Mouse (Mus musculus) hindbrain, embryonic 10.5 days (tissue): ENCODE results near the gene Gtf3c1. TPM values are rescaled to one million over a fixed set of nuclear protein-coding genes. Genes with fewer than 3 reads are reported as not detected.
"Not testable (repeated sequence)": the region's sequence is repeated elsewhere in the genome, so short reads cannot be mapped to it uniquely, and the experiment has no call there.

Source experiments
- DNase-seq: peaks from one replicate; pipeline ENCODE4 v3.0.0-alpha.2; 2017; ENCODE audit warnings: low spot score
- H3K27ac ChIP-seq: fragments of 300-500 bp; sonication (generic); 2 replicates; pipeline ENCODE4 v1.5.1; 2016; ENCODE audit warnings: mild to moderate bottlenecking, moderate library complexity
- H3K27me3 ChIP-seq: fragments of 300-500 bp; sonication (generic); 2 replicates; pipeline ENCODE4 v1.6.1; 2016; ENCODE audit warnings: mild to moderate bottlenecking; ENCODE audit not compliant: poor library complexity, insufficient read depth, severe bottlenecking
- H3K36me3 ChIP-seq: fragments of 300-500 bp; sonication (generic); 2 replicates; pipeline ENCODE4 v1.6.1; 2016; ENCODE audit warnings: mild to moderate bottlenecking, moderate library complexity
- H3K4me1 ChIP-seq: fragments of 300-500 bp; sonication (generic); replicated peaks from 2 replicates; pipeline ENCODE4 v1.6.1; 2016; ENCODE audit warnings: mild to moderate bottlenecking
- H3K4me3 ChIP-seq: fragments of 300-500 bp; sonication (generic); 2 replicates; pipeline ENCODE4 v1.5.1; 2016; ENCODE audit warnings: mild to moderate bottlenecking, moderate library complexity
- H3K9me3 ChIP-seq: fragments of 300-500 bp; sonication (generic); 2 replicates; pipeline ENCODE4 v1.6.1; 2016; ENCODE audit warnings: mild to moderate bottlenecking, moderate library complexity
- WGBS: fragments of 180-500 bp; shearing (Covaris S2); methylation state at CpG from one replicate; pipeline ENCODE4 v1.1.7; 2016; 5-methylcytosine and 5-hydroxymethylcytosine counted together
- polyA plus RNA-seq: library from polyadenylated mRNA; unstranded; fragments of >200 nt; fragmentation: Nextera tagmentation; extraction: Ambion mirVana; gene quantifications from 2 replicates; pipeline ENCODE4 v1.2.1, GENCODE M21; 2016

Gene Gtf3c1
- polyA plus RNA-seq, 1 experiment from 2014 or later, result 44.0 TPM

DNA sequence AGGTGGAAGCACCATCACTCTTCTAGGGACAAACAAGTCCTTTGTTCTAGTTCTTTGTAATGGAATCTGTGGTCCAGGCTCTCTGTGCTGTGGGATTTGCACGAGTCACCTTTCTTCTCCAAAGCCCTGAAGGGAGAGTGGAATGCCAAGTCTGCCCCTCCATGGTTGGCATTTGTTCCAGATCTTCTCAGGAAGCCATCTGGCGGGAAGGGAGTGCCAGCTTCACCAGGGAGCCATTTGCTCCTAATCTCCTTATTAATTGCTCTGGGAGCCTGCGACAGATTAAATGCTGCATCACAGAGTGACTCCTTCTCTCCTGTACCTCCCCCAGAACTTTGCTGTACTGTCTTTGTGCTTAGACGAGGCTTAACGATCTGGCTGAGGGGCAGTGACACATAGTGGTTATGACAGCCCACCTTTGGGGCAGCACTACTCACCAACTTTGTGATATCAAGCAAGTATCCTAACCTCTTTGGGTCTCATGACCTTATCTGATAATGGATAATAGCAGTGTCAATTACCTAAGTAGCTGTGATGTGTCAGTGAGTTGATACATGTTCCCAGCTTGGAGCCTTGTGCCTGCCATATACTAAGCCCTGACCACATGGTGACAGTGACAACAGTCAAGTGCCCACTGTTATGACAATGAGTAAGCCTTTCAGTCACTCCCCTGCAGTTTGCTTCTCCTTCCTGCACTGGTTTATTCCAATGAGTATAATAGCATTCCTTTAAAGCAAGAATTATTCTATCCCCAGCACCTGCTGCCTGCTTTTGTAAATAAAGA is 15.8 kb upstream of the Gtf3c1 start:
- H3K27ac ChIP-seq, result no peak overlapping the region
- 65% methylated on average over 5 of the region's 5 CpGs for WGBS

DNA sequence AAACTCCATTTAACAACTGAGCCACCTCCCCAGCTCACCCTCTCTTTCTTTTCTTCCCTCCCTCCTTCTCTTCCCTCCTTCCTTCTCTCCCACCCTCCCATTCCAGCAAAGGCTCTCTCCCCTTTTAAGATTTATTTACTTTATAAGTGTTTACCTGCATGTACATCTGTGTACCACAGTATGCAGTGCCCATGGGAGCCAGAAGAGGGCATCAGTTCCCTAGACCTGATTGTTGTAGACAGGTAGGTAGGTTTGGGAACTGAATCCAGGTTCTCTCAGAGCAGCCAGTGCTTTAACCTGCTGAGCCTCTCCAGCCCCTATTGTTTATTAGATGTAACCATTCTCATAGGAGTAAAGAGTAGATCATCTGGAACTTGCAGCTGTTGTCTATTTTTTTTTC is 14.5 kb upstream of the Gtf3c1 start:
- Histone ChIP-seq H3K9me3 (no peaks in the 10 kb centered on the region), H3K4me1 (no peaks in the 10 kb centered on the region), H3K27ac (no peak overlapping the region), H3K27me3 (no peaks in the 10 kb centered on the region), H3K36me3 (no peaks in the 10 kb centered on the region), H3K4me3 (no peak overlapping the region)
- DNase-seq, result no peak

More for the DNA sequence above, 15.8 kb upstream of the Gtf3c1 start:
- Histone ChIP-seq H3K4me3 (no peak overlapping the region), H3K4me1 (no peaks in the 10 kb centered on the region), H3K27me3 (no peaks in the 10 kb centered on the region), H3K36me3 (no peaks in the 10 kb centered on the region), H3K9me3 (no peaks in the 10 kb centered on the region)
- DNase-seq, result no peak

- no peaks in the 10 kb centered on the region for H3K36me3 ChIP-seq
- no peaks in the 10 kb centered on the region for H3K9me3 ChIP-seq
- H3K4me1 ChIP-seq, result peaks cover 4% of the 10 kb centered on the region; the same call in 1 of the 2 replicates
- no peak for DNase-seq
- H3K27me3 ChIP-seq, result no peaks in the 10 kb centered on the region
- H3K27ac ChIP-seq, result no peak overlapping the region
- 86% methylated on average over 4 of the region's 4 CpGs for WGBS
- no peak overlapping the region for H3K4me3 ChIP-seq
These were observed 13.5 kb upstream of the Gtf3c1 start for GRCm38 (mm10) chr7:125721033-125721432.

DNA sequence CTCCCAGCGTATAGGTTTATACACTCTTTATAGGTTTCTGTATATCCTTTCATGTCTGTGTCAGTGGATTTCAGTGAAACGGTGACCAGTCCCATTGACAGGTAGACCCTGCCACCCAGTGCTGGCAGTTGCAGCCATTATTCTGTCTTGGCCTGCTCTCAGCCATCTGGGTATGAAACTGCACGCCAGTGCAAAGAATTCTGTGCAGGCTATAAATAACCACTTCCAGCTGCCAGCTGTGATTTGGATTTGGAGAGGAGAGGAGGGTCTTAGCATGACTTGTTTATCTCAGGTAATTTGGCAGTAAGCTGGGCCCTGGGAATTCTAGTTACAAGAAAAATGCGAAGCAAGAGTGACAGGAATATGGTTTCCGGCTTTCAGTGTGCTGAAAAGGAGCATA is 12.8 kb upstream of the Gtf3c1 start:
- Histone ChIP-seq H3K27ac (no peak overlapping the region), H3K4me1 (peaks cover 4% of the 10 kb centered on the region; the same call in 1 of the 2 replicates), H3K4me3 (no peak overlapping the region), H3K27me3 (no peaks in the 10 kb centered on the region), H3K36me3 (peaks cover 2% of the 10 kb centered on the region; the same call in 1 of the 2 replicates), H3K9me3 (no peaks in the 10 kb centered on the region)
- DNase-seq, result no peak
- 84% methylated on average over 5 of the region's 5 CpGs for WGBS

GRCm38 (mm10) chr7:125717612-125718011 is 10.0 kb upstream of the Gtf3c1 start:
- H3K4me3 ChIP-seq, result no peak overlapping the region
- H3K27me3 ChIP-seq, result no peaks in the 10 kb centered on the region
- H3K27ac ChIP-seq, result no peak overlapping the region
- H3K4me1 ChIP-seq, result peaks cover 4% of the 10 kb centered on the region; the same call in 1 of the 2 replicates
- no peaks in the 10 kb centered on the region for H3K9me3 ChIP-seq
- no peak for DNase-seq
- H3K36me3 ChIP-seq, result peaks cover 3% of the 10 kb centered on the region; the same call in 1 of the 2 replicates

- Histone ChIP-seq H3K4me1 (peaks cover 4% of the 10 kb centered on the region; the same call in 1 of the 2 replicates), H3K27ac (no peak overlapping the region), H3K9me3 (no peaks in the 10 kb centered on the region), H3K36me3 (peaks cover 7% of the 10 kb centered on the region), H3K4me3 (no peak overlapping the region), H3K27me3 (no peaks in the 10 kb centered on the region)
- DNase-seq, result no peak
- WGBS, result 68% methylated on average over 2 of the region's 2 CpGs
These were observed 9.1 kb upstream of the Gtf3c1 start for GRCm38 (mm10) chr7:125716724-125717123.

DNA sequence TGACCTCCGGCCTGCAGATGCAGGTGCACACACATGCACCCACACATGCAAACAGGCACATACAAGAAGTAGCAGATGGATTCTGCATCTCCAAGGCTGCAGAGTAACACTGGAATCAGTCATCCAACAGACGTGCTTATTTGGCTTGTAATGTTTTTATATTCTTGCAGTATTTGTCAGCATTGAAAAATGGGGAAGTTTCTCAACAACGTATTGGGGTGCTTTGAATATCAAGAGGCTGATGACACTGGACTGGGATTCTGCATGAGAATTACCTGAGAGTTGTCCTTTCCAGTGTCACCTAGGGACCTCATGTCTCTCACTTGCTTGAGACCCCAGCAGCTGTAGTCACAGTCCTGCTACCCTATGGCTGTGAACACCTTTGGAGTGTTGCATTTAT is 7.2 kb upstream of the Gtf3c1 start:
- WGBS, result 93% methylated on average over 3 of the region's 3 CpGs
- peaks cover 13% of the 10 kb centered on the region for H3K36me3 ChIP-seq
- H3K4me1 ChIP-seq, result peaks cover 4% of the 10 kb centered on the region; the same call in 1 of the 2 replicates
- no peak overlapping the region for H3K27ac ChIP-seq
- H3K27me3 ChIP-seq, result no peaks in the 10 kb centered on the region
- H3K9me3 ChIP-seq, result no peaks in the 10 kb centered on the region
- DNase-seq, result no peak
- no peak overlapping the region for H3K4me3 ChIP-seq

DNA sequence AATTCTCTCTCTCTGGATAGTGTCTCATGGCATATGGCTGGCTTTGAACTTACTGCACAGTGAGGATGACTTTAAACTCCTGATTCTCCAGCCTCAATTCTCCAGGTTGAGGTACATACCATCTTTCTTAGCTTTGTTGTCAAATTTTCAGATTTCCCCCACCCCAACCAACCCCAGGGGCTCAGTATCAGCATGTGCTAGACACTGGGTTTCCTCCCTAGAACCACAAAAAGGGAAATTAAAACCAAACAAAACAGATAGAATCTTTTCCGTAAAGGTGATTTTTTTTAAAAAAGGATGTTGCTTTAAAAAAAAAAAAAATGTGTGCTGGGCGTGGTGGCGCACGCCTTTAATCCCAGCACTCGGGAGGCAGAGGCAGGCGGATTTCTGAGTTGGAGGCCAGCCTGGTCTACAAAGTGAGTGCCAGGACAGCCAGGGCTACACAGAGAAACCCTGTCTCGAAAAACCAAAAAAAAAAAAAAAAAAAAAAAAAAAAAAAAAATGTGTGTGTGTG is 6.0 kb upstream of the Gtf3c1 start:
- H3K4me3 ChIP-seq, H3K27me3 ChIP-seq, DNase-seq, H3K4me1 ChIP-seq, H3K27ac ChIP-seq, H3K9me3 ChIP-seq: not testable (repeated sequence)
- WGBS, result 93% methylated on average over 7 of the region's 7 CpGs
- peaks cover 13% of the 10 kb centered on the region for H3K36me3 ChIP-seq

GRCm38 (mm10) chr7:125708100-125708499 is 520 bp upstream of the Gtf3c1 start:
- H3K9me3 ChIP-seq, result no peaks in the 10 kb centered on the region
- peak overlapping the region; percentile 96 for H3K27ac ChIP-seq
- no peak for DNase-seq
- 2% methylated on average over 15 of the region's 15 CpGs for WGBS
- H3K36me3 ChIP-seq, result peaks cover 33% of the 10 kb centered on the region
- H3K27me3 ChIP-seq, result no peaks in the 10 kb centered on the region
- peak overlapping the region; percentile 88 for H3K4me3 ChIP-seq
- H3K4me1 ChIP-seq, result peaks cover 36% of the 10 kb centered on the region

DNA sequence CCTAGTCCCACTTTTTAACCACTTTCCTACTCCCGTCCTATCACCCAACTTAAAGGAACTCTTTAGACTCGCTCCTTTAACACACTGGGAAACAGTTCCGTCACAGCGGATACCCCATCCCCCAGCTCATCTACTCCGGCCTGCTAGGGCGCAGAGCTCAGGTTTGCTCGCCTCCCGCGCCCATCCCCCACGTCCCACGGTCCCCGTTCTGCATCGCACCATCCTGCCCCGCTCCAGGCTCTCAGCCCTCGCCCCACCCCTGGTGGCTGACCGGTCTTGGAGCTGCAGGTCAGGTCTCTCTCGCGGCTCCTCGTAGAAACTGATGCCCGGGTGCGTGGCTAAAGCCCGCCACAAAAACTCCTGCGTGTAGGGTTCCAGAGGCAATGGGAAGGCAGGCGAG is 394 bp downstream of the Gtf3c1 start:
- Histone ChIP-seq H3K27ac (peak overlapping the region; percentile 96), H3K27me3 (no peaks in the 10 kb centered on the region), H3K36me3 (peaks cover 42% of the 10 kb centered on the region), H3K4me1 (peaks cover 36% of the 10 kb centered on the region), H3K4me3 (peak overlapping the region; percentile 88), H3K9me3 (no peaks in the 10 kb centered on the region)
- under 1% methylated on average over 24 of the region's 24 CpGs for WGBS
- DNase-seq, result no peak

DNA sequence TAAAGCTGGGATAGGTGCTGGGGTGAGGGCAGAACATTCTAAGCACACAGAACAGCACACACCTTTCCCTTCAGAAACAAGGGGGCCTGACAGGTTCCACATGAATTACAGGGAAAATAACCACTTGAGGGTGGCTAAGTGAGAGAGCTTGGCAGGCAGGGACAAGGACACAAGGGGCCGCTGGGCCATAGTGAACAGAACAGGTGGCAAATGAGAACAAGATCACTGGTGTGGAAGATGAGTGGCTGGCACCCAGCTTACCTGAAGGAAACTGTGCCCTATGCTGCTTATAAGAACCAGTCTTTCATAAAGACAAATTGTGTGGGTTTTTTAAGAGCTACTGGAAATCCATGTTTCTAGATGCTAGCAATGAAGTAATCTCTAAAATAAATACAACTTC is 4.8 kb downstream of the Gtf3c1 start:
- Histone ChIP-seq H3K4me1 (peaks cover 24% of the 10 kb centered on the region), H3K27me3 (no peaks in the 10 kb centered on the region), H3K27ac (no peak overlapping the region), H3K36me3 (peaks cover 77% of the 10 kb centered on the region), H3K4me3 (no peak overlapping the region), H3K9me3 (peaks cover 21% of the 10 kb centered on the region)
- no peak for DNase-seq
- WGBS, result 86% methylated on average over 1 of the region's 1 CpGs

- Histone ChIP-seq H3K36me3 (peaks cover 100% of the 10 kb centered on the region), H3K27ac (no peak overlapping the region), H3K4me3 (no peak overlapping the region), H3K4me1 (no peaks in the 10 kb centered on the region), H3K9me3 (peaks cover 11% of the 10 kb centered on the region), H3K27me3 (no peaks in the 10 kb centered on the region)
- DNase-seq, result no peak
- WGBS, result 85% methylated on average over 5 of the region's 5 CpGs
These were observed 13.5 kb downstream of the Gtf3c1 start for GRCm38 (mm10) chr7:125694056-125694455.

DNA sequence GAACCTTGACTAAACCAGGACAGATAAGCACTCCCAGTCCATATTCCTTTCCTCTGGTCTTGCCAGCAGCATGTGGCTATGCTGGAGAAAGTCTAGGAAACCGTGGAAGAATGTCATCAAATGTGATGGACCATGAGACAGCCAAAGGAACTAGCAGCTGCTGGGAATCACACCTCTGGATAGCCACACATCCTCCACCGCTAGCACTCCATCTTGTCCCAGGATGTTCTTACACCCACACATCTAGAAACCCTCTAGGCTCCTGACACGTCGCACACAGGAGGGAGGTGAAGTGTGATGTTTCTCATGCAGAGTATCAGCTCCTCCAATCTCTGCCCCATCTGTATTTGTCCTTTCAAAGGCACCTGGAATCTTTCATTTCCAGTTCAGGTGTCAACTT is 17.1 kb downstream of the Gtf3c1 start:
- WGBS, result 91% methylated on average over 4 of the region's 4 CpGs
- H3K27ac ChIP-seq, result no peak overlapping the region
- no peak for DNase-seq
- H3K4me3 ChIP-seq, result no peak overlapping the region
- H3K27me3 ChIP-seq, result no peaks in the 10 kb centered on the region
- H3K9me3 ChIP-seq, result no peaks in the 10 kb centered on the region
- no peaks in the 10 kb centered on the region for H3K4me1 ChIP-seq
- H3K36me3 ChIP-seq, result peaks cover 99% of the 10 kb centered on the region
